Mouse (Mus musculus) neural tube, embryonic 11.5 days (tissue): Measurements from ENCODE around the gene Tmem273. TPM values are rescaled to one million over a fixed set of nuclear protein-coding genes. Genes with fewer than 3 reads are reported as not detected.

Experiments used
- ATAC-seq: fragments of 200-750 bp; cut with Nextera tagmentation; 2 replicates; pipeline ENCODE4 v1.8.0; 2017; ENCODE audit warnings: moderate number of reproducible peaks, mild to moderate bottlenecking, moderate TSS enrichment, moderate library complexity; ENCODE audit not compliant: insufficient read depth, low FRiP score, low TSS enrichment
- DNase-seq: peaks from one replicate; pipeline ENCODE4 v3.0.0-alpha.2; 2015; ENCODE audit warnings: low spot score
- H3K27ac ChIP-seq: fragments of 300-500 bp; sonication (generic); 2 replicates; pipeline ENCODE4 v1.5.1; 2014; ENCODE audit warnings: low read depth, mild to moderate bottlenecking, low read length
- H3K27me3 ChIP-seq: fragments of 300-500 bp; sonication (generic); 2 replicates; pipeline ENCODE4 v1.6.1; 2014; ENCODE audit warnings: mild to moderate bottlenecking, low read length, mixed read lengths; ENCODE audit not compliant: control insufficient read depth, insufficient read depth
- H3K36me3 ChIP-seq: fragments of 300-500 bp; sonication (generic); 2 replicates; pipeline ENCODE4 v1.6.1; 2014; ENCODE audit warnings: mild to moderate bottlenecking, low read length, moderate library complexity, mixed read lengths; ENCODE audit not compliant: control insufficient read depth, insufficient read depth
- H3K4me1 ChIP-seq: fragments of 300-500 bp; sonication (generic); 2 replicates; pipeline ENCODE4 v1.6.1; 2014; ENCODE audit warnings: low read length, mixed read lengths; ENCODE audit not compliant: control insufficient read depth, insufficient read depth
- H3K4me2 ChIP-seq: fragments of 300-500 bp; sonication (generic); 2 replicates; pipeline ENCODE4 v1.6.1; 2014; ENCODE audit warnings: low read depth, mild to moderate bottlenecking, moderate library complexity
- H3K4me3 ChIP-seq: fragments of 300-500 bp; sonication (generic); 2 replicates; pipeline ENCODE4 v1.5.1; 2014; ENCODE audit warnings: low read depth, low read length
- H3K9ac ChIP-seq: fragments of 300-500 bp; sonication (generic); 2 replicates; pipeline ENCODE4 v1.6.1; 2014; ENCODE audit warnings: mild to moderate bottlenecking, low read length
- H3K9me3 ChIP-seq: fragments of 300-500 bp; sonication (generic); 2 replicates; pipeline ENCODE4 v1.6.1; 2016; ENCODE audit warnings: low read length; ENCODE audit not compliant: control insufficient read depth
- WGBS: fragments of 180-500 bp; shearing (Covaris S2); extraction: QIAGEN DNeasy Blood & Tissue Kit; methylation state at CpG from one replicate; pipeline ENCODE4 v1.1.7; 2014; 5-methylcytosine and 5-hydroxymethylcytosine counted together
- polyA plus RNA-seq: library from polyadenylated mRNA; unstranded; fragments of >200 nt; fragmentation: Nextera tagmentation; extraction: Ambion mirVana; gene quantifications from 2 replicates; pipeline ENCODE4 v1.2.1, GENCODE M21; 2014

The Tmem273 gene
- polyA plus RNA-seq, 1 experiment from 2014 or later: 0.56 TPM

DNA sequence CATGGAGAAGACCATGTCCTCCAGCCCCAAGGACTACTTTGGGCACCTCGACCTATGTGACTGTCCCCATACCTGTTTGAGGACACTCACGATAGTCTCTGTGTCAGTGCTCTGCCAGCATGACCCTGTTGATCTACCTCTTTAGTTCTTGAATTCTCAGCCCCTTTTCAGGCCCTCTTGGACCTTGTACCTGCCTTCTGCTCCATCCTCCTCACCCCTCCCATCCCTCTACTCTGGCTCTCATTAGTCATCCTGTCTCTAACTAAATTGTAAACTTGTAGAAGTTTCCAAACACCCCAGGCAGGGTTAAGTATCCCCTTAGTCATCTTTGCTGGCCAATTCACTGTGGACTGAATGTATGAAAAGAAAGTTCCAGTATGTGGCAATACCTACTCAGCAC, 12.0 kb downstream of the Tmem273 start:
- H3K9ac ChIP-seq: no peak overlapping the region
- H3K27ac ChIP-seq: no peak overlapping the region
- no peaks in the 10 kb centered on the region for H3K27me3 ChIP-seq
- DNase-seq: no peak
- no peaks in the 10 kb centered on the region for H3K36me3 ChIP-seq
- no peaks in the 10 kb centered on the region for H3K4me1 ChIP-seq
- no peak for ATAC-seq
- no peak overlapping the region for H3K4me2 ChIP-seq
- H3K9me3 ChIP-seq: no peaks in the 10 kb centered on the region
- H3K4me3 ChIP-seq: no peak overlapping the region
- WGBS: 74% methylated on average over 2 of the region's 2 CpGs

DNA sequence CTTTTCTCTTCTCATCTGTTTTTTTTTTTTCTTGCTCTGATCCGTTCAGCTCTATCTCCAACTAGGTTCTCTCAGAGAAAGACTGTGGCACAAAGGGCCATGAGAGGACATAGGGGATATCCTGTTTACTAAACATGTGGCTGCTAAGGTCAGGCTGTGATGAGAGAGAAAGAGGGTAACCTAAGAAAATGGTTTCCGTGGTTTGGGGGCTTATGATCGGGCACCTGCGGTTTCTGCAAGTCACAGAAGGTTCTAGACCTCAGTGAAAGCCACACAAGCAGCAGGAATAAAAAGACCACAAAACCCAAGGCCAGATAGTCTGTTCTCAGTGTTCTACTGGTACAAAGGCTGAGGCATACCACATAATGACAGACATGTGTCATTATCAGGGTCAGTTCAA, 12.6 kb downstream of the Tmem273 start:
- H3K27me3 ChIP-seq: no peaks in the 10 kb centered on the region
- H3K9me3 ChIP-seq: no peaks in the 10 kb centered on the region
- no peaks in the 10 kb centered on the region for H3K4me1 ChIP-seq
- no peak overlapping the region for H3K4me3 ChIP-seq
- H3K9ac ChIP-seq: no peak overlapping the region
- DNase-seq (no peak), ATAC-seq (no peak)
- H3K4me2 ChIP-seq: no peak overlapping the region
- no peaks in the 10 kb centered on the region for H3K36me3 ChIP-seq
- H3K27ac ChIP-seq: no peak overlapping the region
- WGBS: 89% methylated on average over 4 of the region's 4 CpGs

DNA sequence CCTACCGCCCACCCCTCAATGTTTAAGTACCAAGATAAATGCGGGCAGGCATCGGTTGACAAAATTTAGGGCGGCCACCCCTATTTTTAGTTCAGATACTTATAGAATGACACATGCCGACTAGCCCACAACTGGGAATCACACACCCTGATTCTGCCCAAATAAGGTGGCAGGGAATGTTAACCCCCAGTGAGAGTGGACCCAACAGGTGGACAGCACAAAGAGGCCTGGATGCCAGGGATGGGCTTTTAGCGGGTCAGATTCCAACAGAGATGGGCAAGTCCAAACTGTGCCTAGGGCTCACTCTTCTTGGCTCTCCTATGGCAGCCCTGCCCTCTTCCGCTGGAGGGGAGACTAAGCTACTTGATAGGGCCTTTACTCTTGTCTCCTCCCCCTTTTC, 14.3 kb downstream of the Tmem273 start:
- H3K4me3 ChIP-seq: no peak overlapping the region
- no peak overlapping the region for H3K4me2 ChIP-seq
- H3K9ac ChIP-seq: no peak overlapping the region
- ATAC-seq (no peak), DNase-seq (no peak)
- H3K27me3 ChIP-seq: no peaks in the 10 kb centered on the region
- WGBS: 92% methylated on average over 7 of the region's 7 CpGs
- no peaks in the 10 kb centered on the region for H3K9me3 ChIP-seq
- H3K4me1 ChIP-seq: no peaks in the 10 kb centered on the region
- no peak overlapping the region for H3K27ac ChIP-seq
- no peaks in the 10 kb centered on the region for H3K36me3 ChIP-seq

DNA sequence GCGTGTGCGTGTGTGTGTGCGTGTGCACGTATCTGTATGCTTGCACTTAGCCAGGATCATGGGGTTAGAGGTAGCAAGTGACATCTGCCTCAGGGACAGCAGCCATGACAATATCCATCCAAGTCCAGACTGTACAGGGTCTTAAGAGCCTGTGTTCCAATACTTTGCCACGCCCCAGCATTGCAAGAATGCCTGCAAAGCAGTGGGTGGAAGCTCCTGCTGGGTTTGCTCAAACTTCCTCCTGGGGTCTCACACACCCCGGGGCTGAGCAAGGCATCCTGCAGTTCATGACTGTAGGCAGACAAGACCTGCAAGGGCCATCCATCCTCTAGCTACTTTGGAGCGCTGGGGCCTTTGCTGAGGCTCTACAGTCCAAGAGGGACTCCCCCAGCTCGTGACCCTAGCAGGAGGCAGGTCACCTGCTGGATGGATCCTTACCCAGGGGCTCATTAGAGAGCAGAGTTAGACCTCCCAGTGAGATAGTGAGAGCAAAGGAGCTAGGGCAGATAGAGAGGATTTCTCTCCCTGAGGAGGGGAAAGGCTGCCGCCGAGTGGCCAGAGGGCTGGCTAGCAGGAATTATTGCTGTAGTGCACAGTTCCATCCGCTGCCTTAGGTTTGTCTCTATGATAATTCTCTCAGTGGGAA, 15.4 kb downstream of the Tmem273 start:
- Histone ChIP-seq H3K27me3 (no peaks in the 10 kb centered on the region), H3K4me1 (no peaks in the 10 kb centered on the region), H3K27ac (no peak overlapping the region), H3K4me2 (no peak overlapping the region), H3K4me3 (no peak overlapping the region), H3K9me3 (no peaks in the 10 kb centered on the region), H3K9ac (no peak overlapping the region), H3K36me3 (no peaks in the 10 kb centered on the region)
- DNase-seq (peak; percentile 46), ATAC-seq (no peak)
- whole genome bisulfite sequencing: 63% methylated on average over 11 of the region's 11 CpGs

DNA sequence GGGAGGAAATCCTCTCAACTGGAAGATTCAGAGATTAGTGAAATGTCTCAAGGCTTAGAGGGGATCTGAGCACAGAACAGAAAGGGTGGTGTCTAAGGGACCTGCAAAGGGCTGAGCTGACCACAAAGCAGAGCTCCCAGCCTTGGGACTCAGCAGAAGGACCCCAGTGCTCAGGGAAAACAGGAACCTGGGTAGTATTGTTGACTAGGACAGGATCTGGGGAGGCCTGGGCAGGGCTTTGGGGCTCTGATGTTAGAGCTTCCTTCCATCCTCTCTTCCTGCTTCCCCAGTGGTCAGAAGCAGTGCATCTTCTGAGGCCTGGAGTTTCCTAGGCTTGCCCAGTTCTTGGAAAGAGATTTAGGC, 15.9 kb downstream of the Tmem273 start:
- Histone ChIP-seq H3K9ac (no peak overlapping the region), H3K9me3 (no peaks in the 10 kb centered on the region), H3K4me2 (no peak overlapping the region), H3K4me3 (no peak overlapping the region), H3K27me3 (no peaks in the 10 kb centered on the region), H3K27ac (no peak overlapping the region), H3K4me1 (no peaks in the 10 kb centered on the region), H3K36me3 (no peaks in the 10 kb centered on the region)
- no peak for ATAC-seq
- no peak for DNase-seq

DNA sequence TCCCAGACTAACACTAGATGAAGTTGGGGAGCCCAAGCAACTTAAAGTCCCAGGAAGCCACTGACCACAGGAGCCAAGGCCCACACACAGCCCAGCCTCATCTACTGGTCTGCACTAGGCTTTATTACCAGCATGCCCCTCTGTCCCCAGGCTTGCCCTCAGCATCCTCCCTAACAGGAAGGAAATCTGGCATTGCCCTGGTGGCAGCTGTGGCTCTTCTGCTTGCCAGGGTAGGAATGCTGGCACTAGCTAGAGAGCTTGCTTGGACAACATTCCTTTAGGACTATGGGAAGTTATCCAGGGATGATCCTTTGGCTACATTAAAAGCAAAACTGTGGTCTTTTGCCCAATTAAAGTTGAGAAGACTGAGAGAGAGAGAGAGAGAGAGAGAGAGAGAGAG, 24.3 kb downstream of the Tmem273 start:
- DNase-seq: no peak
- H3K4me2 ChIP-seq: no peak overlapping the region
- no peaks in the 10 kb centered on the region for H3K4me1 ChIP-seq
- no peak for ATAC-seq
- H3K27me3 ChIP-seq: no peaks in the 10 kb centered on the region
- no peaks in the 10 kb centered on the region for H3K9me3 ChIP-seq
- no peak overlapping the region for H3K27ac ChIP-seq
- no peak overlapping the region for H3K4me3 ChIP-seq
- no peaks in the 10 kb centered on the region for H3K36me3 ChIP-seq
- H3K9ac ChIP-seq: no peak overlapping the region

DNA sequence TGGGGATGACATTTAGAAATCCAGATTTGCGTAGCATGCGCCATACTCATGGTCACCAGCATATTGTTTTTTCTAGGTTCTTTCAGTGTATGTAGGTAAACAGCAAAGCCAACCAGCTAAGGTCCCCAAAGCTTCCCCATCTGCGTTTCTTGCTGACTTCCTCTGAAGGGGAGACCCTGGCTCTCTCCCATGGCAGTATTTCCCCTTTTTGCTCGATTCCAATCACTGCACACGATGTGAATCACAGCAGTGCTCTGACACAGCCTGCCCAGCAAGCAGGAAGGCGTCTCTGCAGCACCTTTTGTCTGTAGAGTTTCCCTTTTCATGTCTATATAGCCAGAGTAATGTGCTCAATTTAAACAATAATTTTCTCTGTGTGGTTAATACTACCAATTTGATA, 26.7 kb downstream of the Tmem273 start:
- H3K4me2 ChIP-seq: no peak overlapping the region

DNA sequence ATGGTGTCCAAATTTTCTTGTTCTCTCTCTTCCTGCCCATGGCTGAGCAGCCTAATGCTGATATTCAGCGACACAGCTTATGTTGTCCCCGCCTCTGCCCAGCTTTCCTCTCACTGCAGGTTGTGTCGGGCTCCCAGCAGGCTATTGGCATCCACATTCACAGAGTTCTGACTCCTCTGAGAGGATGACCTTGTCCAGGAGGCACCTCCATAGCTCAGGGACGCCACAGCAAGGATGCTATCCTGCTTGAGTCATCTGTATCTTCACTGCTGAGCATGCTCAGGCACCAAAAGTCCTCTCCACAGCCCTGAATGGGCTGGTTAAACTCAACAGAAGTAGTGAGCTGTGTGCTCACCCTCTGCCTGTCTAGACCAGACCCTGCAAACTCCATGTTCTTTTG, 29.2 kb downstream of the Tmem273 start:
- Histone ChIP-seq H3K4me2 (no peak overlapping the region), H3K27me3 (no peaks in the 10 kb centered on the region), H3K9me3 (no peaks in the 10 kb centered on the region), H3K36me3 (no peaks in the 10 kb centered on the region), H3K4me3 (no peak overlapping the region), H3K4me1 (no peaks in the 10 kb centered on the region), H3K27ac (no peak overlapping the region), H3K9ac (no peak overlapping the region)
- DNase-seq (no peak), ATAC-seq (no peak)
- 72% methylated on average over 4 of the region's 4 CpGs for WGBS

More for the DNA sequence above, 26.7 kb downstream of the Tmem273 start:
- H3K9ac ChIP-seq: no peak overlapping the region
- DNase-seq (no peak), ATAC-seq (no peak)
- H3K9me3 ChIP-seq: no peaks in the 10 kb centered on the region
- H3K36me3 ChIP-seq: no peaks in the 10 kb centered on the region
- H3K27me3 ChIP-seq: no peaks in the 10 kb centered on the region
- no peak overlapping the region for H3K4me3 ChIP-seq
- no peaks in the 10 kb centered on the region for H3K4me1 ChIP-seq
- 87% methylated on average over 6 of the region's 6 CpGs for WGBS
- H3K27ac ChIP-seq: no peak overlapping the region

DNA sequence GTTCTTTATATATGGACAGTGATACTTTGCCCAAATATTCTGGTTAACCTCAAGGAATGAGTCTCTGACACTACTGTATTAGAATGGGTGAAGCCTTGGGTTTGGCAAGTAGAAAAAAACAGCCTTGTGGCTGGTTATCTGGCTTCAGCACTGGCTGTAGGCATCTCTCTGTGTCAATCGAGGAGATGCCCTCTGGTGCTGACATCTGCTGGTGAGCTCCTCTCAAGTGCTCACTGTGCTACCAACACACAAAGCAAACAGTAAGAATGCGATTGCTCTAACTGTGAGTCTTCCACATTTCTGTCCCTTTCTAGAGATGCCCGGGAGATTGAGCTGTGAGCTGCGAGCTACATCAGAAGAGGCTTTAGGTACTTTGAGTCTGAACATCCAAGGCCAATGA, 30.8 kb downstream of the Tmem273 start:
- Histone ChIP-seq H3K9ac (no peak overlapping the region), H3K9me3 (no peaks in the 10 kb centered on the region), H3K27ac (no peak overlapping the region), H3K4me2 (no peak overlapping the region), H3K27me3 (no peaks in the 10 kb centered on the region), H3K36me3 (no peaks in the 10 kb centered on the region), H3K4me1 (no peaks in the 10 kb centered on the region), H3K4me3 (no peak overlapping the region)
- DNase-seq (no peak), ATAC-seq (no peak)
- WGBS: 87% methylated on average over 4 of the region's 4 CpGs
